Mouse (Mus musculus) adrenal gland, postnatal 14 days (tissue): ENCODE data around the gene Hps3. TPM values are rescaled to one million over a fixed set of nuclear protein-coding genes. Genes with fewer than 3 reads are reported as not detected.

Source experiments
- DNase-seq: peaks from one replicate; pipeline ENCODE4 v3.0.0; 2021; ENCODE audit warnings: mixed read lengths
- total RNA-seq: library from RNA; stranded (reverse); gene quantifications from 2 replicates; pipeline ENCODE4 v1.2.3, GENCODE M21; 2021

Hps3 gene
- total RNA-seq, 1 experiment from 2014 or later = 10.1 TPM

DNA sequence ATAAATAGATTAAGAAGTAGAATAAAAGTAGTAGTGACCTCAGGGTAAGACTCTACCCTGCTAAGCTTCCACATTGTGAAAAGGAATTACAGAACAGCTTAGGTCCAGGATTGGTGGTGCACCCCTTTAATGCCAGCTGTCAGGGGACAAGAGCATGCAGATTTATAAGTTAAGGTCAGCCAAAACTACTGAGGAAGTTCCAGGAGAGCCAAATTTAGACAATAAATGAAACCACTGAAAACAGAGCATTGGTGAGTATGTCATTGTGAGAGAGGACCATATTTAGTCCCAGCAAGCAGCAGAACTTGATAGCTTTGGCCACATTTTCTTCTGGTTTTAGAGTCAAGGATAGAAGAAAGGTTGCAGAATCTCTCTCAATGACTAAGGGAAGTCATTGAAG lies 86.6 kb downstream of the Hps3 start:
- no peak for DNase-seq

Other genes with a start within 250 kb of the Hps3 start
- gene Cp, start 78.3 kb downstream of the Hps3 start, total RNA-seq = 37.0 and 130 TPM in 2 replicates
- 18.9 and 20.5 TPM in 2 replicates for gene Hltf, start 22.5 kb upstream of the Hps3 start, total RNA-seq
- gene Gyg, start 120.0 kb upstream of the Hps3 start, total RNA-seq = 84.3 and 84.6 TPM in 2 replicates
- 5.1 and 6.7 TPM in 2 replicates for gene Cpa3, start 206.9 kb upstream of the Hps3 start, total RNA-seq
- 4.4 and 4.7 TPM in 2 replicates for gene Cpb1, start 240.4 kb upstream of the Hps3 start, total RNA-seq